Mouse (Mus musculus): Measurements from ENCODE around the gene Hist1h2bf.
"Not testable (repeated sequence)": the region's sequence is repeated elsewhere in the genome, so short reads cannot be mapped to it uniquely, and the experiment has no call there.

Hist1h2bf gene

DNA sequence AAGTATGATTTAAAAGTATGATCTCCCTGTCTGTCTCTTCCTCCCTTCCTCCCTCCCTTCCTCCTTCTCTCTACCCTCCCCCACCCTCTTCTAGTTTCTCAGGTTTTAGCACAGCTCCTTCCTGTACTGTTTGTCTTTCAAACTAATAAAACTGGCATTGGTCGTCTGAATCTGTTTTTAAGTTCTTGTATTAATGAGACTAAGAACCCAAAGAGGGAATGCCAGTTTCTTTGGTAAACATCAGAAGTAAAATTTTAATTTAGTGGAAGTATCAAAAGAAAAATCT, 12.9 kb upstream of the Hist1h2bf start:
- no peak for DNase-seq (ENCODE audit: low spot score in 2 of 2)

DNA sequence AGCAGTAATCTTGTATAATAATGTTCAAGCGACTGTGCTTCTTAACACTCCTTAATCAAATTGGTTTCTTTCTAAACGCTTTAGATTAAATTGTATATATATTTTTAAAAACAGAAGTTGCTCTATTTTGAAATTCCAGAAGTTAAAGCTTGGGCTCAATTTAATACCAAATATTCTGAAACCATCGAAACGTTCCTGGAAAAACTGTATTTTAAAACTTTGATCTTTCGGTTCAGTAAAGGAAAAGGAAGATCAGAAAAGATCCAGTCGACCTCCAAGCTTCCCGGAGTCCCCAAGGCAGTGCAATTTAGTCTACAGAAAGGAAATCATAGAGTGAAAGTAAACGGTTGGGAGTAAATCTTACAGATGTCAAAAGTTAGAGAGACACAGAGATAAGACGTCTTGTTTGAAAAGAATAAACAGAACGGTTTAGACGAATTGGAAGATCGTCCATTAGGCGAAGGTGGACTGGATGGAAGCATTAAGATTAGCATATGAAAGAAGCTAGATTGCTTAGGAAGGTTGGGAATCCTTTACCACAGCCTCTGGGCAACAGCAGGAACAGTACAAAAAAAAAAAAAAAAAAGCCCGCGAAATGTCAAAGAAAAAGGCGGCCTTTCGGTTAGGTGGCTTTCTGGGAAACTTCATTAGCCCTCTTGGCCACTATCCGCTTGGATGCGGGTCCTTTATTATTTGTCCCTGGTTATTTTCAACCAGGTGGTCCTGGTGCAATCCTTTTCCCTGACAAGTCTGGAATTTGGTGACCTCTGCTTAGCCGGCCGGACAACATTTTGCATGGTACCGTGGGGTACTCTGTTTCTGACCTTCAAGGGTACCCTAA, 12.3 kb upstream of the Hist1h2bf start:
- DNase-seq (ENCODE audit: low spot score in 2 of 2): peak; percentile 35 to 61

DNA sequence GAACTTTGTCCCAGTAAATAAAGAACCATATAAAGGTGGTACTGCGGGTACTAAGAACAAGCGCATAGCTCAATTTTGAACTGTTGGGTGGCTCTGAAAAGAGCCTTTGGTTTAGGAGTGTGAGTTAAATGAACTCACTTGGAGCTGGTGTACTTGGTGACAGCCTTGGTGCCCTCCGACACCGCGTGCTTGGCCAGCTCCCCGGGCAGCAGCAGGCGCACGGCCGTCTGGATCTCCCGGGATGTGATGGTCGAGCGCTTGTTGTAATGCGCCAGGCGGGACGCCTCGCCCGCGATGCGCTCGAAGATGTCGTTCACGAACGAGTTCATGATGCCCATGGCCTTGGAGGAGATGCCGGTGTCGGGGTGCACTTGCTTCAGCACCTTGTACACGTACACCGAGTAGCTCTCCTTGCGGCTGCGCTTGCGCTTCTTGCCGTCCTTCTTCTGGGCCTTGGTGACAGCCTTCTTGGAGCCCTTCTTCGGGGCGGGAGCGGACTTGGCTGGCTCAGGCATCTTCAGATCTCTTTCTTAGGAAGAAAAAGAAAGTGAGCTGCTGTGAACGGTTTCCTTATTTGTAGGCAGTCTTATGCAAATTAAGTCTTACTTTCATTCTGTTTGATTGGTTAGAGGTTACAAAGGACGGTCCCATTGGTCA, 11.6 kb upstream of the Hist1h2bf start:
- peak; percentile 79 to 86 for DNase-seq (ENCODE audit: low spot score in 2 of 2)

DNA sequence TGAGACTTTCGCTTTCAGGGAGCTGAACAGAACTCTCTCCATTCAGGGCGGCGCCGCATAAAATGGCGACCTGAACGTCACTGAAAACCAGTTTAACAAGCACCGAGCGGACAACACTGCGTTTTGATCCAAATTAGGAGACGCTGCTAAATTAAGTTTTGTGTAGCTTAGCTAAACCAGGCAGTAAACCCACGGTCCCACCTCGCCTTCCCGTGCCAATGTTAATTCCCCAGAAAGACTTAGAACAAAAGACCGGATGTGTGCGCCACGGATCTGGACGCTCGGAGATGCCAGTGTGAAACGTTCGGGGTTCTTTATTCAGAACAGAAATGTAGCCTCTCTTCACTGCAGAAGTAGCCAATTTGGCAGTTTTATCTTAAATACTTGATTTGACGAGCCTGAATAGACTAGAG, 11.0 kb upstream of the Hist1h2bf start:
- peak; percentile 78 to 86 for DNase-seq (ENCODE audit: low spot score in 2 of 2)

DNA sequence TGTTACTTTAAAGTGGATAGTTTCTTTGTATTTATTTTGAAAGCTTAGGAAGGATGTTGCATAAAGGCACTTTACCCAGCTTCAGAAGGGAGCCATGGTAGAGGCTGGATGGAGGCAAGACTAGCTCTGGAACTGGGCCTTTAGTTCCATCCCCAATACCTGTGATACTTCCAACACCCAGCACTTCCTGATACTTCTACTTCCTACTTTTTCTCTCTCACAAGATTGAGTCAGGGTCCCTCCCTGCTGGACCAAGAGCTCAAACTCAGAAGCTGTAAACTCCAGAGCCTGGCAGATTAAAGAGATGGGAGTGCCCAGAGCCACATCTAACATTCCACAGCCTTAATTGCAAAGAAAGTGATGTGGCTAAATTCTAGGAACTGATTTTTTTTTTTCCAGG, 10.3 kb upstream of the Hist1h2bf start:
- peak in 1 of 2 experiments; percentile 37 for DNase-seq (ENCODE audit: low spot score in 2 of 2)

DNA sequence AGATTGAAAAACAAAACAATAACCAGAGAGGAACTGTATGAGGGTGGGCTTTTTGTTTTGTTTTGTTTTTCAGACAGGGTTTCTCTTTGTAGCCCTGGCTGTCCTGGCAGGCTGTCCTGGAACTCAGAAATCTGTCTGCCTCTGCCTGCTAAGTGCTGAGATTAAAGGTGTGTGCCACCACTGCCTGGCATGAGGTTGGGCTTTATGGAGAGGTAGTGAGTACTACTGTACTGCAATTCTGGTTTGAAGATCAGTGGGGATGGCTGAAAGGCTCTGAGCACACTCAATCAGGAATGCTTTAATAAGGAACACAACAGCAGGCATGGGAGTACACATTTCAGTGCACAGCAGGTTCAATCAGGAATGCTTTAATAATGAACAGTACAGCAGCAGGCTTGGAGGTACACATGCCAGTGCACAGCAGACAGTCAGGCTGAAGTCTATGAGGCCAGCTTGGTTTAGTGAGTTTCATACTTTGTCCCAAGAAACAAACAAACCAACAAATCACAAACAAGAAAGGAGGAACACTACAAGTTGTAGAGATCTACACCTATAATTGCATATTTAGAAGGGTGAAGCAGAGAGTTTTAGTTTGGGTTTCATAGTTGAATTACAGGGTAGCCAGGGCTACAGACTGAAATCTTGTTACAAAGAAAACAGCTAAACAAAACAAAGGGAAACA, 9.5 kb upstream of the Hist1h2bf start:
- DNase-seq (ENCODE audit: low spot score in 2 of 2): peak; percentile 38 to 44

DNA sequence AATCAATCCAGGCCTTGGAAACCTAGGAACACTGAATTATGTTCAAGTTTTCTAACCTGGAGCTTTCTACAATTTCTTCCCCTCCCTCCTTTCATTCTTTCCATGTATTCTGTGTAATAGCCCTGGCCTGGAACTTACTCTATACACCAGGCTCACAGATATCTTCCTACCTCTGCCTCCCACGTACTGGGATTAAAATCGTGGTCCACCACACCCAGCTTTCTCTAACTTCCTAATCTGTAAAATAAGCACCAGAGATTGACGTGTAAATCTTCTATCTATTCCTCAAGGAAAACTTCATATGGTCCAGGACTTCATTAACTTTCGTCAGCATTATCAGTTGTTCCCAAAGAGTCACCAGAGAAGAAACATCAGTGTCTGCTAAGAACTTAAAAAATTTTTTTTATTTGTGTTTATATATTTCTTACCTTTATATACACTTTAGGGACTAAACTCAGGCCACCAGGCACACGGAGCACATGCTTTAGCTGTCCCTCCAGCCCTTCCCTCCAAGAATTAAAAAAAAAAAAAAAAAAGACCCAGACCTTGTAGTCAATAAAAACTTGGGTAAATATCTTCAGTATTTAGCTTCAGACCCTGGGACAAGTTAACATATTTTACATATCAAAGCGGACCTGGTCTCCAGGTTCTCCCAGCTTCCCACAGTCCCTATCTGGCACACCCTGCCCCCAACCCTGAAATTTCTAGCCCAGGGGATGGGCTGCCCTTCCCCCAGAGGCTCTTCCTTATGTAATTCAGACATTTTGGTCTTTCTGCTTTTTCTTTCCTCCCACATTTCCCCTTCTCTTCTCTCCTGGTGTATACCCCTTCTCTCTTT, 8.4 kb upstream of the Hist1h2bf start:
- peak; percentile 28 to 40 for DNase-seq (ENCODE audit: low spot score in 2 of 2)

DNA sequence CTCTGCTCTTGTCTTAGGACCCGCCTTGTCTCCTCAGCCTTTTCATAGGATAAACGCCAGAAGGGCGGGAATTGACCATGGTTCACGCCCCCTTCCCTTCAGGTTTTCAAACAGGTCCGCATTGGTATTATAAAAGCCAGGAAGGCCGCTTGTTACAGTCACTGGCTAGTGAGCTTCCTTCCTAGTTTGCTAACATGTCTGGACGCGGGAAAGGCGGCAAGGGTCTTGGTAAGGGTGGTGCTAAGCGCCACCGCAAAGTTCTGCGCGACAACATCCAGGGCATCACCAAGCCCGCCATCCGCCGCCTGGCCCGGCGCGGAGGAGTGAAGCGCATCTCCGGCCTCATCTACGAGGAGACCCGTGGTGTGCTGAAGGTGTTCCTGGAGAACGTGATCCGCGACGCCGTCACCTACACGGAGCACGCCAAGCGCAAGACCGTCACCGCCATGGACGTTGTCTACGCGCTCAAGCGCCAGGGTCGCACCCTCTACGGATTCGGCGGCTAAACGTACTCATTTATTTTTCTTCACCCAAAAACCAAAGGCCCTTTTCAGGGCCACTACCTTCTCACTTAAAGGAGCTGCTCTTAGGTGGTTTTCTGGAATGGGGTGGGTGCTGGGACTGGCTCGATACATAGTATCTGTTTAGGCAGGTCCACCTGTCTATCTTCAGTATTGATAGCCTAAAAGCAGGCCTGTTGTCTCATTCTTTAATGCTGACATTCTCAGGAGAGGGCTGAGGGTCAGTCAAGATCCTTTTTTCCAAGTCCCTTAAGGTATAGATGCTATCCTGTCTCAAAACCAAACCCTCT, 7.6 kb upstream of the Hist1h2bf start, which contains the start of gene Hist1h4d:
Gene Hist1h4d, plus strand, starts transcription at position 191 of the 811 bp plus-strand sequence.
- peak; percentile 93 to 97 for DNase-seq (ENCODE audit: low spot score in 2 of 2)

DNA sequence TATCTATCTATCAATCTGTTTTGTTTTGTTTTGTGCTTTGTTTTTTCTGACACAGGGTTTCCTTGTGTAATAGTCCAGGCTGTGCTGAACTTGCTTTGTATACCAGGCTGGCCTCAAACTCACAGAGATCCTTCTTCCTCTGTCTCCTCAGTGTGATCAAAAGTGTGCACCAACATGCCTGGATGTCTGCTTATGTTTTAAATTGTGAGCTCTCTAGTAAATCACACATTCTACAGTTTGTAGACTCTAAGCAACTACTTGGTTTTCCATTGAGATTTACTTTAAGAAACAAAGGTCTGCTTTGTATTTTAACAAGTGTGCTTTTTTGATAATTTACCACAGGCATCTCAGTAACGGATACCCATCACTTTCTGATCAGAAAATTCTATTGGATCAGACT, 3.8 kb upstream of the Hist1h2bf start:
- no peak for DNase-seq (ENCODE audit: low spot score in 2 of 2)

DNA sequence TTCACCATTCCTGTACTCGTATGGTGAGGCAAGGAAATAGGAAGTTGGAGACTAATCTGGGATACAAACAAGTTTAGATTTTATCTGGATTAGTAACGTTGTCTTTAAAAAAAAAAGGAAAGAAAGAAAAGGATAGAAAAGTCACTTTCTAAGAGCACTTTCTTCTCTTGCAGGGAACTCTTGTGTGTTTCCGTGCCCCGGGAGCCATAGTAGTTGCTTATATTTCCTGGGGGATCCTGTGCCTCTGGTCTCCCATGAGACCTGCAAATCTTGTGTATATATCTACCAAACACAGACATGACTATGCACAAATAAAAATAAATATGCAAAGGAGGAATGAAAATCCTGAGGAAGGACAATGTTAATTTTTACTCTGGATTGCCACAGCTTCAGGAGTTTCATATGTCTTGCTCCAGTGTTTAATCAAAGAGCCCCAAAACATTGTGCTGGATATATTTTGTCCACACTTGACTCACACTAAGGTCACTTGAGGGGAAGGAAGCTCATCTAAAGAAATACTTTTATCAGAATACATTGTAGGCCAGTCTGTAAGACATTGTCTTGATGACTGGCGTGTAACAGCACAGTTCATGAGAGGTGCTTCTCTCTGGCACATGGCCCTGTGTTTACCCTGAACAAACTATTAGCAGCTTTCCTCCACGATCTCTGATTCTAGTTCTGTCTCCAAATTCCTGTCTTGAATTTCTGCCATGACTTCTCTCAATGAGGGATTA, 3.1 kb upstream of the Hist1h2bf start:
- peak in 1 of 2 experiments; percentile 47 for DNase-seq (ENCODE audit: low spot score in 2 of 2)

DNA sequence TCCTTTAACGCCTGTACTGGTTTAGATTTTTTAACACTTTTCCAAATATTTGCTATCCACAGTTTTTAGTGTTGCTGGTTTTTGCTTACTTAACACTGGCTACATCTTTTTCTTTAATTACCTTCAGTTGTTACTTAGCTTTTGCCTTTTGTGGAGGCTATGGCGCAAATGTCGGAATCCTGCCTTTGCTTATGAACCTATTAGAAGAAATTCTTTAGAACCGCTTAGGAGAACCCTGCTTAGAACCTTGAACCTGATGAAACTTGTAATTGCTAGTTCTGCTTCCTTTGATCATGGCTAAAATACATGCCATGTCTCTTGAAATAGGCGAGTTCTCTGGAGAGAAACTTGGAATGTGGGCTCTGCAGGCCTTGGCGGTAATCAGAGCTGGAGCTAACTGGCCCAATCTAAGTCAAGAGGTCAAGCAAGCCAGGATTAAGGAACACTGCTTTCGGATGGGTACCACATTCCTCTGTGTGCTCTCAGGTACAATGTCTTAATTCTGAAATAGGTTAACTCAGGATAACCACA, 2.4 kb upstream of the Hist1h2bf start:
- peak; percentile 38 to 50 for DNase-seq (ENCODE audit: low spot score in 2 of 2)

DNA sequence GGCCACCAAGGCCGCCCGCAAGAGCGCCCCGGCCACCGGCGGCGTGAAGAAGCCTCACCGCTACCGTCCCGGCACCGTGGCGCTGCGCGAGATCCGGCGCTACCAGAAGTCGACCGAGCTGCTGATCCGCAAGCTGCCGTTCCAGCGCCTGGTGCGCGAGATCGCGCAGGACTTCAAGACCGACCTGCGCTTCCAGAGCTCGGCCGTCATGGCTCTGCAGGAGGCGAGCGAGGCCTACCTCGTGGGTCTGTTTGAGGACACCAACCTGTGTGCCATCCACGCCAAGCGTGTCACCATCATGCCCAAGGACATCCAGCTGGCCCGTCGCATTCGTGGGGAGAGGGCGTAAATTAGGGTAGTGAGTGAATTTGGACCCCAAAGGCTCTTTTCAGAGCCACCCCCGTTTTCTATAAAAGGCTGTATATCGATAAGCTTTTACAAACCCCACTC, 1.9 kb upstream of the Hist1h2bf start:
- peak; percentile 53 to 67 for DNase-seq (ENCODE audit: low spot score in 2 of 2)

DNA sequence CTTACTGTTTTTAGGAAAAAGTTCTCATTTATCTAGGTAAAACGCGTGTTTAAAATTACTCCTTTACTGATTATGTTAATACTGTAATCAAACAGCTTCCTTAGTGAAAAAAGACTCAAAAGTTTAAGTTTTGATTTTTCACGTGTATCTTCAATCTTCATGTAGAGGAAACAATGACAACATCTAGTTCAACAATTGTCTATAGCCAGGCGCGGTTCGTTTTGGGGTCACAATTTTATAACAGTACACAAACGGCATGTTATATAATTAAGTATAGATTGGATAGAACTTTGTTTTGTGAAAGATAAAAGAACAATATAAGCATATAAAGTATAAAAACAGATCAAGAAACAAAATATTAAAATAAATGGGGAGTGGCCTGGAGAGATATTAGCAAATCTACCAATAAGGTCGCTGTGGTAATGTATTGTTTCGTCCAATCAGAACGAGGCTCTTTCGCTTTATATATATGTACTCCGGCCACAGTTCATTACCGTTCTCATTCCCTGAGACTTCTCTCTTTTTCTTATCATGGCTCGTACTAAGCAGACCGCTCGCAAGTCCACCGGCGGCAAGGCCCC, 1.4 kb upstream of the Hist1h2bf start, which contains the start of gene Hist1h3d:
Gene Hist1h3d, plus strand, starts transcription at position 493 of the 581 bp plus-strand sequence.
- DNase-seq (ENCODE audit: low spot score in 2 of 2): peak; percentile 68 to 82

DNA sequence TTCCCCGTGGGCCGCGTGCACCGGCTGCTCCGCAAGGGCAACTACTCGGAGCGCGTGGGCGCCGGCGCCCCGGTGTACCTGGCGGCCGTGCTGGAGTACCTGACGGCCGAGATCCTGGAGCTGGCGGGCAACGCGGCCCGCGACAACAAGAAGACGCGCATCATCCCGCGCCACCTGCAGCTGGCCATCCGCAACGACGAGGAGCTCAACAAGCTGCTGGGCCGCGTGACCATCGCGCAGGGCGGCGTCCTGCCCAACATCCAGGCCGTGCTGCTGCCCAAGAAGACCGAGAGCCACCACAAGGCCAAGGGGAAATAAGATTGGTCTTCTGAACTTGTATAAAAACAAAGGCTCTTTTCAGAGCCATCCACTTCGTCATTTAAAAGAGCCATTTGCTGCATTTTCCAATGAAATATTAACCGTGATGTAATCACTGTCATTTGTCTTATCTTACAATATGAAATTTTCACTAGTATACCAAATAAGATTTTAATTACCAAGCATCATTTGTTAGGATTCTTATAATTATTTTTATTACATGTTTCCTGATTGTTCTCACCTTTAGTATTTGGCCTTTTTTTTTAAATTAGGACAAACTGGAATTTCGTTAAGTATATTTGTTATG, 662 bp upstream of the Hist1h2bf start:
- not testable (repeated sequence) for DNase-seq (ENCODE audit: low spot score in 2 of 2)

DNA sequence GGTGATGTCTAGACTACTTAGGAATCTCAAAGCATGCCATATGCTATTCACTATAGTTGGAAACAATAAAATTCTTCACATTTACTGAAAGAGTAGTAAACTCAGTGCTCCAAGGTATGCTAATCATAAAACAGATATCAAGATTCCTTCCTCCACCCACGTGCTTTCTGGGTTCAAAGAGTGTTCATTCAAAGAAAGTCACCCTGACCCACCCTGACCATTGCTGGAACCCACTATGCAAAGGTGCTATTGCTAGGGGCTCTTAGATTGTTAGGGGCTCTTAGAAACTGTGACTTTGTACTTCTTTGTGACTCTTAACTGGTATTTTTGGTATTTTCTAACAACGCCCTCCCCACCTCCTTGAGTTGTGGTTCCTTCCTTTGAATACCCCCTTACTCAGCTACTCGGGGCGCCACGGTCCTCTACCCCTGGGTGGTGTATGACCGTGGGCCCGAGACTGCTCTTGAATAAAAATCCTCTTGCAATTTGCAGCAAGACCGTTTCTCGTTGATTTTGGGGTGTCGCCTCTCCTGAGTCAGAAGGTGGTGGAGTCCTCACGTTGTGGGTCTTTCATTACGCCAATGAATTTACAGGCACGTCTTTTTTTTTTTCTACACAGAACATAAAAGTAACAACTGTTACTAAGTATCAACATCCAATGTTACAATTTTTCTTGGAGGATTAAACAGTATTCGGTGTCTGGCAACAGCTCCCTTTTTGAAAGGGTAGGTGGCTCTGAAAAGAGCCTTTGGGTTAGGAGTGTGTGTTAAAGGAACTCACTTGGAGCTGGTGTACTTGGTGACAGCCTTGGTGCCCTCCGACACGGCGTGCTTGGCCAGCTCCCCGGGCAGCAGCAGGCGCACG, 730 bp downstream of the Hist1h2bf start:
- peak; percentile 61 to 65 for DNase-seq (ENCODE audit: low spot score in 2 of 2)

DNA sequence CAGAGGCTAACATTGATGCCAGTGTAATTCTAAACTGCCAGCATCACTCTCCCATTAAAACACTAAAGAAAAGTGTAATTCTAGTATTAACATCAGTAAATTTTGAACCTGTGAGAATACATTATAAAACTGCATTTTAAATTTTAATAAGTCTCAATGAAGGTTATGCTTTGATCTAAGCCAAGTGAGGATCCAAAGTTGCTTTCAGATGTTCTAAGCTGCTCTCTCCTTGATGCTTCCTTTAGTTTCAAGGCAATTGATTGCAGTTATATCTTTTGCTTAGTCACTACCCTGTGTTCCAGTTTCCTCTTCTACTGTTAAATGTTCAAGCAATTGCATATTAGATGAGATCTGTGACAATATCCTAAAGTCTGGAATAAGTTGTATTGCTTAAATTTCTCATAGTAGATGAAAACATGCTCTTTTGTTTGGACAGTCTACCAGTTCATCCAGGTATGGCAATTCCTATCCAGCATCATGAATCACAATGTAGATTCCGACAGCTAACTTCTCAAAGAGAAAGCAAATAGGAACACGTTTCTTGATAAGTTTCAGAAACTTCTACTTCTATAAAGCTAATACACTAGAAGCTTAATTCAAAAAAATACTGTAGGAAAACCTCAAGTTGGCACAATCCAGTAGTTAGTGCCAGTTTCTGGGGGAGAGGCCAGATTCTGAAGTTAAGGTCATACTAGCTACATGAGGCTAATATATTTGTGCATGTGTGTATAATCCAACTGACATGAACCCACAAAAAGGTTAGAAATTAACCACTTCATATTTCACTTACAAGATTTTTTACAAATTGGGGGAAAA, 1.6 kb downstream of the Hist1h2bf start:
- DNase-seq (ENCODE audit: low spot score in 2 of 2): no peak
